11 mouse cellular contexts compared by ENCODE assay signal in the genomic region with DNA sequence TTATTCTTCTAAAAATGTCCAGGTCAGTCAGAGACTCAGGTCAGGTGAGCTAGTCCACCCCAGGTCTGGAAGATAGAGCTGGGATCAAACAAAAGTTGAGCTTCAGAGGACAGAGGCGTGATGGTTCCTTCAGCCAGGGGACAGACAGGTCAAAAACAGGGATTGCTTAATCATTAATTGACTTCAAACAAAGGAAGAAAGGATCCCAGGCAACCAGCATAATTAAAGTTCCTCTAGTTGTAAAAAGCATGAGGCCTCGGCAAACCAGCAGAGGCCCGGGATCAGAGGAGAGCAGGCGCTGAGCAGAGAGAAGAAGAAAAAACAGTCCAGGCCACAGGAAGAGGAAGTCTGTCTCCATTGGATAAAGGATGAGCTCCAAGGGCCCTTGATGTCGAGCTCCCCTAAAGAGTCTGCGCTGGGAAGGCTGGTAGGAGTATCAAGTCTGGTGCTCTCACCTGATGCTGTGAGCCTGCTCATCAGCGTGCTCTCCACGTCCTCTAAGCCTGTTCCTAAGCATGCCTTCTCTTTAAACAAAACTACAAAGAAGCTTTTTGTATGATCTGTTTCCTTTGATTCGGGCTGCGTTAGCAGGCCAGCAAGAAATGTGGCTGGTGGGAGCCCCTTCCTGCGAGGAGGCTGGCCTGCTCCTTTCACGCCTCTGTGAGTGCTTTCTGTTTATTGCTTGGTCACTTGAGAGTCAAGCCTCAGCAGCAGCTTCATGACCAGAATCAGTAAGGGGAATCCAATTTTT. TPM values are rescaled to one million over a fixed set of nuclear protein-coding genes. Genes with fewer than 3 reads are reported as not detected.
DNase-seq lines count a peak whose midpoint lies in the region; ATAC-seq lines count a peak whose summit lies in the region.
"Had no signal": no experiment of that assay in that cellular context is flagged by ENCODE, and none has a peak within 500 bp of the region (broad histone marks: within the 10 kb centered on the region; RNA-seq: fewer than 3 reads in every experiment).

No protein-coding gene starts in this region.

- no peak overlapping the region for H3K4me3 ChIP-seq in hindbrain, embryonic 11.5 days (ENCODE audit: low read depth, low read length)
- H3K4me3 ChIP-seq in liver, embryonic 12.5 days = no peak overlapping the region
- H3K4me3 ChIP-seq: limb, embryonic 12.5 days had no signal

- H3K27ac ChIP-seq in hindbrain, embryonic 11.5 days (ENCODE audit: low read depth, low read length) = peak overlapping the region; percentile 58; the same call in 1 of the 2 replicates
- H3K27ac ChIP-seq in liver, embryonic 12.5 days = peak overlapping the region; percentile 59
- H3K27ac ChIP-seq: limb, embryonic 12.5 days had no signal

- H3K4me2 ChIP-seq in hindbrain, embryonic 11.5 days (replicated peaks; ENCODE audit: low read depth, low read length) = no peak overlapping the region
- H3K4me2 ChIP-seq in liver, embryonic 12.5 days = peak overlapping the region; percentile 31
- H3K4me2 ChIP-seq: limb, embryonic 12.5 days had no signal

- H3K4me1 ChIP-seq in hindbrain, embryonic 11.5 days (replicated peaks; ENCODE audit: control insufficient read depth, insufficient read depth, low read length) = peaks cover 2% of the 10 kb centered on the region; the same call in 1 of the 2 replicates
- H3K4me1 ChIP-seq in liver, embryonic 12.5 days = peaks cover 45% of the 10 kb centered on the region

- ATAC-seq in hindbrain, embryonic 11.5 days (ENCODE audit: low FRiP score) = peak; percentile 60
- peak; percentile 40; the same call in 1 of the 2 replicates for ATAC-seq in liver, embryonic 12.5 days

- peak; percentile 15 for DNase-seq in layer of hippocampus, adult 9-11 months
- no peak for DNase-seq in layer of hippocampus, postnatal 14 days (ENCODE audit: low spot score in 2 of 2)
- peak; percentile 29 for DNase-seq in hindbrain, embryonic 11.5 days (ENCODE audit: low spot score)
- DNase-seq in retina, postnatal 1 day = peak; percentile 14
- no peak for DNase-seq in heart, adult 11 months
- DNase-seq in layer of hippocampus, postnatal 36 days = no peak
- DNase-seq in lung, postnatal 4 days = no peak

- no peaks in the 10 kb centered on the region for H3K9me3 ChIP-seq in hindbrain, embryonic 11.5 days (ENCODE audit: control insufficient read depth, low read length)
- H3K9me3 ChIP-seq in liver, embryonic 12.5 days (replicated peaks) = no peaks in the 10 kb centered on the region
- H3K9me3 ChIP-seq: limb, embryonic 12.5 days had no signal

- no peaks in the 10 kb centered on the region for H3K27me3 ChIP-seq in hindbrain, embryonic 11.5 days (ENCODE audit: control insufficient read depth, insufficient read depth, low read length)
- no peaks in the 10 kb centered on the region for H3K27me3 ChIP-seq in liver, embryonic 12.5 days (replicated peaks)
- H3K27me3 ChIP-seq: CH12.LX; limb, embryonic 12.5 days had no signal

- 26% methylated on average over 12 of the region's 12 CpGs for WGBS in hindbrain, embryonic 11.5 days
- WGBS in liver, embryonic 12.5 days (ENCODE audit: insufficient replicate concordance) = 38% methylated on average over 12 of the region's 12 CpGs

- no peak overlapping the region for H3K9ac ChIP-seq in hindbrain, embryonic 11.5 days (ENCODE audit: low read depth, low read length)
- H3K9ac ChIP-seq in liver, embryonic 12.5 days = 0 out of 2 replicates have a peak overlapping the region, but pooled peaks have one; percentile 19
- H3K9ac ChIP-seq: limb, embryonic 12.5 days had no signal

- no peaks in the 10 kb centered on the region for H3K36me3 ChIP-seq in hindbrain, embryonic 11.5 days (ENCODE audit: control insufficient read depth, insufficient read depth, low read length)
- H3K36me3 ChIP-seq in liver, embryonic 12.5 days = no peaks in the 10 kb centered on the region
- H3K36me3 ChIP-seq: limb, embryonic 12.5 days had no signal

RNA-seq across cellular contexts. Expression of gene Gm47985, which starts 14.9 kb away (rescaled TPM):
- not detected for total RNA-seq in layer of hippocampus, postnatal 14 days (2021)
- polyA plus RNA-seq in hindbrain, embryonic 11.5 days (2014; fragmentation: Nextera tagmentation; extraction: Ambion mirVana) = 0.25 and 0.91 TPM in 2 replicates
- 3.7 and 4.1 TPM in 2 replicates for polyA plus RNA-seq in liver, embryonic 12.5 days (2016; fragmentation: Nextera tagmentation; extraction: Ambion mirVana)
- total RNA-seq in layer of hippocampus, postnatal 36 days (2021) = not detected
- total RNA-seq: CH12.LX had no signal
- polyA plus RNA-seq: frontal cortex, adult 2 months had no signal

RNA-seq across cellular contexts. Expression of gene Gm8947, which starts 24.7 kb away (rescaled TPM):
- not detected for total RNA-seq in layer of hippocampus, postnatal 14 days (2021)
- polyA plus RNA-seq in hindbrain, embryonic 11.5 days (2014; fragmentation: Nextera tagmentation; extraction: Ambion mirVana) = 0.27 TPM in 1 of 2 replicates, not detected in the other
- 1.2 and 1.7 TPM in 2 replicates for polyA plus RNA-seq in liver, embryonic 12.5 days (2016; fragmentation: Nextera tagmentation; extraction: Ambion mirVana)
- total RNA-seq in layer of hippocampus, postnatal 36 days (2021) = not detected
- polyA plus RNA-seq: frontal cortex, adult 2 months; limb, embryonic 12.5 days had no signal

RNA-seq across cellular contexts. Expression of gene Gm47995, which starts 30.8 kb away (rescaled TPM):
- total RNA-seq in layer of hippocampus, postnatal 14 days (2021) = not detected
- 0.20 TPM in 1 of 2 replicates, not detected in the other for polyA plus RNA-seq in hindbrain, embryonic 11.5 days (2014; fragmentation: Nextera tagmentation; extraction: Ambion mirVana)
- polyA plus RNA-seq in liver, embryonic 12.5 days (2016; fragmentation: Nextera tagmentation; extraction: Ambion mirVana) = 0.85 and 1.1 TPM in 2 replicates
- total RNA-seq in layer of hippocampus, postnatal 36 days (2021) = not detected
- total RNA-seq: CH12.LX had no signal
- polyA plus RNA-seq: frontal cortex, adult 2 months; limb, embryonic 12.5 days had no signal

RNA-seq across cellular contexts. Expression of gene 3110040M04Rik, which starts 36.4 kb away (rescaled TPM):
- total RNA-seq in layer of hippocampus, postnatal 14 days (2021) = not detected
- polyA plus RNA-seq in hindbrain, embryonic 11.5 days (2014; fragmentation: Nextera tagmentation; extraction: Ambion mirVana) = 0.57 TPM in 1 of 2 replicates, not detected in the other
- polyA plus RNA-seq in liver, embryonic 12.5 days (2016; fragmentation: Nextera tagmentation; extraction: Ambion mirVana) = 1.3 and 1.6 TPM in 2 replicates
- total RNA-seq in layer of hippocampus, postnatal 36 days (2021) = not detected
- total RNA-seq: CH12.LX had no signal
- polyA plus RNA-seq: frontal cortex, adult 2 months; limb, embryonic 12.5 days had no signal

RNA-seq across cellular contexts. Expression of gene Gm47996, which starts 42.5 kb away (rescaled TPM):
- total RNA-seq in layer of hippocampus, postnatal 14 days (2021) = not detected
- 0.42 and 0.45 TPM in 2 replicates for polyA plus RNA-seq in hindbrain, embryonic 11.5 days (2014; fragmentation: Nextera tagmentation; extraction: Ambion mirVana)
- polyA plus RNA-seq in liver, embryonic 12.5 days (2016; fragmentation: Nextera tagmentation; extraction: Ambion mirVana) = 0.35 and 0.83 TPM in 2 replicates
- total RNA-seq in layer of hippocampus, postnatal 36 days (2021) = not detected
- total RNA-seq: CH12.LX had no signal
- polyA plus RNA-seq: frontal cortex, adult 2 months; limb, embryonic 12.5 days had no signal

Comparison
In these comparisons a context has a peak if more than half of its experiments do, and no peak if none do; other contexts are left out.
1. DNase-seq: peak in layer of hippocampus, adult 9-11 months (single experiment), hindbrain, embryonic 11.5 days (single experiment) and retina, postnatal 1 day (single experiment); none in layer of hippocampus, postnatal 14 days (0 of 2), heart, adult 11 months (single experiment), layer of hippocampus, postnatal 36 days (0 of 2) and lung, postnatal 4 days (0 of 2).